Mouse (Mus musculus) kidney, adult 8-10 months (tissue): ENCODE results near the gene Ascc3.

ENCODE experiments used
- DNase-seq, 2 experiments: peaks; one replicate each; pipeline ENCODE4 v3.0.0; 2022

Ascc3 gene

DNA sequence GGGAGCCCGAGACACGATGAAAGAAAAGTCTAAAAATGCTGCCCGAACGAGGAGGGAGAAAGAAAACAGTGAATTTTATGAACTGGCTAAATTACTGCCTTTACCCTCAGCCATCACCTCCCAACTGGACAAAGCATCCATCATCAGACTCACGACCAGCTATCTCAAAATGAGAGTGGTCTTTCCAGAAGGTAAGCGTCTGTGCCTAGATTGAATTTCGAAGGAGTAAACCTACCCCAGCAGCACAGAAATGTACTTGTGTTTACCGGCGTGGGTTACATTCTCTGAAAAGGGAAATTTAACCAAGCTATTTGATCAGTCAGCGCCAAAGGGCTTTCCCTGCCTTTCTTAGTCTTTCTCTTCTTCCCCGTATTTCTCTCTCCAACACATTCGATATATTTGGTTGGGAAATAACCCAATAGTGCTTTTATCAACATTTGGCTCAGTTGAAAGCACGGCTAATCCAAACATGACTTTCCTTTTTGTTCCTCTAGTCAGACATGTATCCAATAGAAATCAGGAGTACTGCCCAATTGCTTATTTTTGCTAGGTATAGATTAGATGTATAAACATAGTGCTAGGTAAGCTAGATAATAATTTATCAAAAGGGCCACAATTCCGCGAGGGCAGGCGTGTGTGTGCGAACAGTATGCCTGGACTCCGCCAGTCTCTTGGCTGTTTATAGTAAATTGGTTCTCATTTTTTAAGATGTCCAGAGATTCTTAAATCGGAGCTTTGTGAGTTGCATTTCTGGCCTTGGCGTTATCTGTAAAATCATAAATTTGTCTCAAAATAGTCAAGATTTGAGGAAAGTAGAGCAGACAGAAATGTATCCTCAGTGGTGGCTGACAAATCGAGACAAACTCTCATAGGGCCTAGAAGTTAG, 303.7 kb downstream of the Ascc3 start:
- DNase-seq = no peak

DNA sequence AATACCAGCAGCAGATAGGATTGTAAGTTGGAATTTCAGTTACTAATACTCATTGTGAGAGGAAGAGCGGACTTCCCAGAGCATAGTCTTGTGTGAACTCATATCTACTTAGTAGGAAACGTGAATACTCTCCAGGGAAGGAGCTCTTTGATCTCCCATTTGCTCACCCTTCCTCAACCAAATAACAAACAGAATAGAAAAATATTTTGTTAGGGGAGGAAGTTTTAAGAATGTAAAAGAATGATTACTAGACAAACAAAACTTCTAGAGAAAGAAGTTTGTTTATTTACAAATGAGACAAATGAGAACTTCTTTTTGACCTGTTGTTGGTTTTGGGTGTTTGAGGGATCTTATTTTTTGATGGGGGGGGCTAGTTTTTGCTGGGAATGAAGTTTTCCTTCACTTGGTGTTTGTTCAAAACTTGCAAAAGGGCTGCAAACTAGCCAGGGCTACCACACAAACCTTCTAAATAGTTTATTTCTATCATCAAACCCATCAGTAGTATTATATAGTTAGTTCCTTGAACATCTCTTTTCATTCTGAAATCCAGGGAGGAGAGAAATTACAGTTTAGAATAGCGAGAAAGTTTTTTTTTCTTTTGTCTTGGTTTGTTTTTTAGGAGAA, 304.4 kb downstream of the Ascc3 start:
- DNase-seq = no peak

DNA sequence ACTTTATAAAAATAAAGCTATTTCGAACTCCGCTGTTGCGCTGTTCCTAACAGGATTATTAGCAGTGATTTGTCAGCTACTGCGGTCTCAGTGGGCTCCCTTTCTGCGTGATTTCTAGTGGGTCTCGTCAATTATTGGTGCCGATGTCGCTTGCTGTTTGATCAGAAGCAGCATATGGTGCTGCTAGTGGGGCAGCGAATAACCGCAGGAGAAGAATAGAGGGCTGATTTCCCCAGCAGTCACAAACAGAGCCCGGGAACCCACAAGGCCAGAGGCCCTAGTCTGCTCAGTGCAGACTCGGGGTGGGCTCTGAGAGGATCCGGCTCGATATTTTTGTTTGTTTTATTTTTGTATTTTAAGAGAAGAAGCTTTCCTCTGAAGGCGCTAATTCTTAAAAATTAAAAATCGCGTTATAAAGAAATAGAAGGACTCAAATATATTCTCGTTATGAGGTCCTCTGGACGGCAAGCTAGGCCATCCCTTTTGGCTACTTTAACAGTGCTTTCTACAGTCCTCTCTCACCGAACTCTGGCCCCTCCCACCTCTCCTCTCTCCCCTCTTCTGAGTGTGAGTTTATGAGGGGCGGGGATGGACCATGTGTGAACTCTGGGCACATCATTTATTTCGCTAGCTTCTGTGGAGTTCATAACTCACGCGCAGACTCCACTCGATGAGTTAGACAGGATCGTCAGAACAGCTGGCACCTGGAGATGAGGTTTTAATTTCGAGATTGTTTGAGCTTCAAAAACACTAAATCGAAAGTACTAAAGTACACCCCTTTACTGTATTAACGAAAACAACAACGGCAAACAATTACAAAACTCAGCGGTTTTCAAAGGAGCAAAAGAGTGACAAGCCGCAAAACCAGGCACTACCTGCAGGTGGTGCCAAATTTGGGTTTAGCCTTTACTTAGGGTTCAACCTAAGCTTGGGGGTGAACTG, 305.3 kb downstream of the Ascc3 start:
- DNase-seq = peak; percentile 51

DNA sequence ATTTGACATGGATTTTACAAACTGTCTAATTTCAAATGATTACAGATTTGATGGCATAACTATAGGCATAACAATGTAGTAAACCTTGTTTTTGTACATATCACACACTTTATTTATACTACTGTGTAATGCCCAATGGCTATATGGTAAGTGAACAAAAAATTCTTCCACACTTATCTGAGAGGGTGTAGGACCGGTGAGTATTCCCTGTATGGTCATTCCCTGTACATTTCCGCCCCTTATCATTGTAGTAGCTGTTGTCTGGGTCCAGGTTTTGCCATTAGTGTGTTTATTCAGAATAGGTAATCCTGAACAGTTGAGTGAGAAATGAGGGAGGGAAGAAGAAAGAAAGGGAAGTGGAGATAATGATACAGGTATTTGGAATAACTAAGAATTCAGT, 306.2 kb downstream of the Ascc3 start:
- no peak for DNase-seq

DNA sequence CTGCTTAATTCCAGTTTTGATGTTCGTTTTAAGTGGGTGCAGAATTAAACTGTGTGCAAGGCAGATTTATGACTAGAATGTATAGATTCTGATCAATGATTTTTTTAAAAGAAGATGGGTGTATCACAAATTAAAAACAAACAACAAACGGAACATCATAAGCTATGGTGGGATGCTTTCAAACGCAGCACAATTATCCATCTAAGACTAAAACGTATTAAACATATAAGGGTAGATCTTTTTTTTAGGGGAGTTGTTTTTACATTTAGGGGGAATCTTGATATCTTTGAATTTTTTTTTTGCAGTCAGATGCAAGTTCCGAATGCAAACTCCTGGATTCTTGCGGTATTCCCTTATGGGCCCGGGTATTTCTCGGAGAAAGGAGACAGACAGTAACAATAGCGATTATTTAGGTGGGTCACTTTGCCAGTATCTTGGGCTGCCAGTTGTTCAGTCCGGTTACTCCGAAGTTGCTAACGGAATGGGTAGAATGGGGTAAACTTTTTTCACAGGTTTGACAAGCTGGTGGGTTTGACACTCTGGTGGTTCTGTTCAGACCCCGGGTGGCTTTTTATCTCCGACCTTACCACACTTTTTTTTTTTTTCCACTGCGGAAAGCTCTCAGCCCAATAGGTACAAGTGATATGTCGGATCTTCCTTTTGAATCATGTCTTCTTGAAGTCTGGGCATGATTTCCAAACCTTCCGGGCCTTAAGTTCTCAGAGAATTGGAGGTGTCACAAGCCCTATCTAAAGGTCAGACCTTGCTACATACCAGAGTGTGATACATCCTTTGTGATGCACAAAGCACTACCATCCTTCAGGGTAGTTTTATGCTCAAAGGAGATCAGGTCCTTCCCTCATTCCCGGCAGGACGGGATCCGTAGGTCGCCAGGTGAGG, 307.6 kb downstream of the Ascc3 start:
- no peak for DNase-seq
